Comparison of ENCODE assay signal across 12 mouse cellular contexts in the genomic region with DNA sequence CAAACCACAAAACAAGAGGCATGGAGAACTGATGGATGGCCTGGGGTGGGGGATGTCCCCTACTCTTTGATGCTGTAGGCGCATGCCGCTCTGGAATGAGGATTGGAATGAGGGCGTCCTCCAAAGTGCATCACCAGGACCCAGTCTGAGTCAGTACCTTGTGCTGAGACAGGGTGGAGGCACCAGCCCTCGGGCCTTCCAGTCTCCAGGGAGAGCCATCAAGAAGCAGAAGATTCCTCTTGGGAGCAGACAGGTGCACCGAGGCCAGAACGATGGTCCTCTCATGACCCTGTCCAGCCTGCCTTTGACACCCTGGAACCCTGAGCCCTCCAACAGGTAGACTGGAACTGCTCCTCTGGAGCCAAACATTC. TPM values are rescaled to one million over a fixed set of nuclear protein-coding genes. Genes with fewer than 3 reads are reported as not detected.
DNase-seq lines count a peak whose midpoint lies in the region; ATAC-seq and TF ChIP-seq lines count a peak whose summit lies in the region.
"Had no signal": no experiment of that assay in that cellular context is flagged by ENCODE, and none has a peak within 500 bp of the region (broad histone marks: within the 10 kb centered on the region; RNA-seq: fewer than 3 reads in every experiment).

No protein-coding gene starts in this region.

- no peaks in the 10 kb centered on the region for H3K36me3 ChIP-seq in kidney, embryonic 15.5 days
- no peaks in the 10 kb centered on the region for H3K36me3 ChIP-seq in G1E (replicated peaks)
- no peaks in the 10 kb centered on the region for H3K36me3 ChIP-seq in hindbrain, embryonic 15.5 days

- WGBS in kidney, embryonic 15.5 days, result 84% methylated on average over 6 of the region's 6 CpGs
- 84% methylated on average over 6 of the region's 6 CpGs for WGBS in hindbrain, embryonic 15.5 days

- no peak overlapping the region for H3K9ac ChIP-seq in kidney, embryonic 15.5 days
- no peak overlapping the region for H3K9ac ChIP-seq in hindbrain, embryonic 15.5 days

- H3K4me3 ChIP-seq in kidney, embryonic 15.5 days (replicated peaks), result no peak overlapping the region
- H3K4me3 ChIP-seq in G1E (ENCODE audit: low read depth, low read length), result peak overlapping the region; percentile 3; the same call in 1 of the 2 replicates
- no peak overlapping the region for H3K4me3 ChIP-seq in hindbrain, embryonic 15.5 days

- peaks cover 51% of the 10 kb centered on the region for H3K4me1 ChIP-seq in kidney, embryonic 15.5 days
- H3K4me1 ChIP-seq in G1E (ENCODE audit: insufficient read depth, low read depth, low read length), result peaks cover 39% of the 10 kb centered on the region
- peaks cover 27% of the 10 kb centered on the region for H3K4me1 ChIP-seq in hindbrain, embryonic 15.5 days (replicated peaks)

- H3K27me3 ChIP-seq in kidney, embryonic 15.5 days, result 0 out of 2 replicates have a peak, but pooled peaks cover 5% of the 10 kb centered on the region
- peaks cover 23% of the 10 kb centered on the region for H3K27me3 ChIP-seq in G1E (ENCODE audit: insufficient read depth, low read length)
- H3K27me3 ChIP-seq in hindbrain, embryonic 15.5 days, result no peaks in the 10 kb centered on the region

- no peak for TF ChIP-seq CTCF in G1E (IDR thresholded peaks at IDR 0.05; ENCODE audit: low read depth, low read length)

- no peaks in the 10 kb centered on the region for H3K9me3 ChIP-seq in kidney, embryonic 15.5 days (replicated peaks)
- H3K9me3 ChIP-seq in G1E (replicated peaks), result no peaks in the 10 kb centered on the region
- H3K9me3 ChIP-seq in hindbrain, embryonic 15.5 days, result no peaks in the 10 kb centered on the region
- H3K9me3 ChIP-seq: megakaryocyte, embryonic 14.5 days had no signal

- ATAC-seq in kidney, embryonic 15.5 days (replicated peaks; ENCODE audit: low FRiP score), result no peak
- no peak for ATAC-seq in G1E (ENCODE audit: extremely low read depth, insufficient number of reproducible peaks, low FRiP score, poor library complexity, severe bottlenecking)
- ATAC-seq in hindbrain, embryonic 15.5 days (ENCODE audit: low FRiP score, low read depth), result no peak

- DNase-seq in cerebellum, adult 8-10 months, result peak; percentile 35
- DNase-seq in cerebellum, adult 18-20 months, result no peak
- no peak for DNase-seq in kidney, adult 11 months
- no peak for DNase-seq in G1E (ENCODE audit: low spot score)
- no peak for DNase-seq in left cerebral cortex, adult 9 months (ENCODE audit: low spot score in 2 of 2)
- DNase-seq in spleen, adult 12 weeks (ENCODE audit: low spot score), result no peak
- DNase-seq: adrenal gland, postnatal 10 days; kidney, postnatal 14 days had no signal

- no peak overlapping the region for H3K27ac ChIP-seq in kidney, embryonic 15.5 days
- no peak overlapping the region for H3K27ac ChIP-seq in hindbrain, embryonic 15.5 days (replicated peaks)

- H3K4me2 ChIP-seq in kidney, embryonic 15.5 days, result peak overlapping the region; percentile 93
- peak overlapping the region; percentile 95 for H3K4me2 ChIP-seq in hindbrain, embryonic 15.5 days

RNA-seq across cellular contexts. Expression of gene Usp2, which starts 1.1 kb away (rescaled TPM):
- 31.9 and 36.8 TPM in 2 replicates for polyA plus RNA-seq in kidney, embryonic 15.5 days (2015; fragmentation: Nextera tagmentation; extraction: Ambion mirVana)
- total RNA-seq in G1E (2014; fragmentation: Nextera tagmentation), result 8.3 and 20.1 TPM in 2 replicates
- total RNA-seq in G1E (2017), result 8.6 and 12.3 TPM in 2 replicates
- 3.2 and 4.1 TPM in 2 replicates for polyA plus RNA-seq in G1E (2012)
- polyA plus RNA-seq in hindbrain, embryonic 15.5 days (2015; fragmentation: Nextera tagmentation; extraction: Ambion mirVana), result 12.2 and 15.2 TPM in 2 replicates

RNA-seq across cellular contexts. Expression of gene Thy1, which starts 24.8 kb away (rescaled TPM):
- polyA plus RNA-seq in kidney, embryonic 15.5 days (2015; fragmentation: Nextera tagmentation; extraction: Ambion mirVana), result 9.6 and 10.2 TPM in 2 replicates
- total RNA-seq in G1E (2014; fragmentation: Nextera tagmentation) (not detected in 2 replicates), G1E (2017) (0.12 TPM in 1 of 2 replicates, not detected in the other)
- polyA plus RNA-seq in G1E (2012), result not detected in 2 replicates
- polyA plus RNA-seq in hindbrain, embryonic 15.5 days (2015; fragmentation: Nextera tagmentation; extraction: Ambion mirVana), result 7.2 and 8.2 TPM in 2 replicates

RNA-seq across cellular contexts. Expression of gene Mfrp, which starts 33.6 kb away (rescaled TPM):
- 0.13 TPM in 1 of 2 replicates, not detected in the other for polyA plus RNA-seq in kidney, embryonic 15.5 days (2015; fragmentation: Nextera tagmentation; extraction: Ambion mirVana)
- not detected in 2 replicates for total RNA-seq in G1E (2014; fragmentation: Nextera tagmentation)
- not detected in 2 replicates for total RNA-seq in G1E (2017)
- polyA plus RNA-seq in G1E (2012), result not detected in 2 replicates
- 0.13 and 0.35 TPM in 2 replicates for polyA plus RNA-seq in hindbrain, embryonic 15.5 days (2015; fragmentation: Nextera tagmentation; extraction: Ambion mirVana)
- total RNA-seq: liver, adult 2 months had no signal
- polyA plus RNA-seq: liver, adult 2 months had no signal

RNA-seq across cellular contexts. Expression of gene C1qtnf5, which starts 39.1 kb away (rescaled TPM):
- polyA plus RNA-seq in kidney, embryonic 15.5 days (2015; fragmentation: Nextera tagmentation; extraction: Ambion mirVana), result 4.5 and 5.2 TPM in 2 replicates
- total RNA-seq in G1E (2014; fragmentation: Nextera tagmentation), result not detected in 2 replicates
- 0.29 TPM in 1 of 2 replicates, not detected in the other for total RNA-seq in G1E (2017)
- polyA plus RNA-seq in G1E (2012), result 0.21 TPM in 1 of 2 replicates, not detected in the other
- polyA plus RNA-seq in hindbrain, embryonic 15.5 days (2015; fragmentation: Nextera tagmentation; extraction: Ambion mirVana), result 6.6 and 8.7 TPM in 2 replicates

RNA-seq across cellular contexts. Expression of gene Gm49380, which starts 45.4 kb away (rescaled TPM):
- 0.17 and 0.21 TPM in 2 replicates for polyA plus RNA-seq in kidney, embryonic 15.5 days (2015; fragmentation: Nextera tagmentation; extraction: Ambion mirVana)
- total RNA-seq in G1E (2014; fragmentation: Nextera tagmentation) (not detected in 2 replicates), G1E (2017) (0.12 and 0.27 TPM in 2 replicates)
- 0.15 TPM in 1 of 2 replicates, not detected in the other for polyA plus RNA-seq in G1E (2012)
- 0.13 TPM in 1 of 2 replicates, not detected in the other for polyA plus RNA-seq in hindbrain, embryonic 15.5 days (2015; fragmentation: Nextera tagmentation; extraction: Ambion mirVana)
- polyA plus RNA-seq: liver, adult 2 months had no signal
